Mouse (Mus musculus) MEL (cell line): ENCODE results near the gene Il11ra1. TPM values are rescaled to one million over a fixed set of nuclear protein-coding genes. Genes with fewer than 3 reads are reported as not detected.

Experiments
- DNase-seq: peaks from one replicate; pipeline ENCODE4 v3.0.0; 2011; ENCODE audit warnings: low read depth, low spot score
- H3K27ac ChIP-seq: 2 replicates; pipeline ENCODE4 v1.5.1; 2012; ENCODE audit warnings: low read depth, mild to moderate bottlenecking, control low read depth, low read length, moderate library complexity; ENCODE audit not compliant: control insufficient read depth
- H3K27me3 ChIP-seq, 2 experiments: fragments of 150-350 bp in 1 of 2; sonication (generic) in 1 of 2; 2 replicates each; pipeline ENCODE4 v1.6.1; 2012; ENCODE audit warnings: low read length in 2 of 2, mild to moderate bottlenecking in 2 of 2, improper control_type of control experiment in 1 of 2, moderate library complexity in 1 of 2; ENCODE audit not compliant: insufficient read depth in 2 of 2, control insufficient read depth in 1 of 2
- H3K36me3 ChIP-seq, 2 experiments: 2 replicates each; pipeline ENCODE4 v1.6.1; 2012 to 2014; ENCODE audit warnings: low read length in 2 of 2, improper control_type of control experiment in 1 of 2, inconsistent platforms in 1 of 2, mild to moderate bottlenecking in 1 of 2; ENCODE audit not compliant: insufficient read depth in 2 of 2, control insufficient read depth in 1 of 2
- H3K4me1 ChIP-seq, 2 experiments: fragments of 150-350 bp in 1 of 2; sonication (generic) in 1 of 2; 2 replicates each; pipeline ENCODE4 v1.6.1; 2012; ENCODE audit warnings: low read length in 2 of 2, improper control_type of control experiment in 1 of 2, mild to moderate bottlenecking in 1 of 2; ENCODE audit not compliant: insufficient read depth in 2 of 2, control insufficient read depth in 1 of 2
- H3K4me3 ChIP-seq, 2 experiments: fragments of 150-350 bp in 1 of 2; sonication (generic) in 1 of 2; 2 replicates each; pipeline ENCODE4 v1.5.1; 2012; ENCODE audit warnings: low read depth in 2 of 2, low read length in 2 of 2, mild to moderate bottlenecking in 2 of 2, moderate library complexity in 2 of 2, control low read depth in 1 of 2, improper control_type of control experiment in 1 of 2; ENCODE audit not compliant: control insufficient read depth in 1 of 2, insufficient read depth in 1 of 2
- H3K79me2 ChIP-seq: 2 replicates; pipeline ENCODE4 v1.6.1; 2012; ENCODE audit warnings: mild to moderate bottlenecking, low read length, moderate library complexity; ENCODE audit not compliant: control insufficient read depth, poor library complexity, insufficient read depth
- H3K9ac ChIP-seq: 2 replicates; pipeline ENCODE4 v1.6.1; 2012; ENCODE audit warnings: low read depth, mild to moderate bottlenecking, control low read depth, low read length, moderate library complexity; ENCODE audit not compliant: control insufficient read depth, poor library complexity, severe bottlenecking
- H3K9me3 ChIP-seq: fragments of 150-350 bp; sonication (generic); replicated peaks from 2 replicates; pipeline ENCODE4 v1.6.1; 2012; ENCODE audit warnings: mild to moderate bottlenecking, low read length, improper control_type of control experiment, moderate library complexity; ENCODE audit not compliant: insufficient read depth
- CTCF ChIP-seq, 3 experiments: IDR thresholded peaks in 2 of 3; conservative IDR thresholded peaks in 1 of 3; 2 replicates each; pipeline ENCODE4 v1.5.1; 2011 to 2012; ENCODE audit warnings: low read length in 3 of 3, low read depth in 2 of 3, mild to moderate bottlenecking in 2 of 3, improper control_type of control experiment in 1 of 3, inconsistent platforms in 1 of 3, mixed read lengths in 1 of 3, moderate library complexity in 1 of 3; ENCODE audit not compliant: control insufficient read depth in 1 of 3, insufficient read depth in 1 of 3, poor library complexity in 1 of 3, severe bottlenecking in 1 of 3
- ELF1 ChIP-seq: IDR thresholded peaks from 2 replicates; pipeline ENCODE4 v1.6.1; 2014; ENCODE audit warnings: low read depth, mild to moderate bottlenecking, inconsistent platforms, low read length, improper control_type of control experiment, moderate library complexity
- ETS1 ChIP-seq: IDR thresholded peaks from 2 replicates; pipeline ENCODE4 v1.6.1; 2012; ENCODE audit warnings: low read depth, mild to moderate bottlenecking, inconsistent platforms, low read length, improper control_type of control experiment, moderate library complexity
- GABPA ChIP-seq: IDR thresholded peaks from 2 replicates; pipeline ENCODE4 v1.6.1; 2012; ENCODE audit warnings: low read depth, mild to moderate bottlenecking, inconsistent platforms, low read length, improper control_type of control experiment, moderate library complexity
- GATA1 ChIP-seq: IDR thresholded peaks from 2 replicates; pipeline ENCODE4 v1.6.1; 2011; ENCODE audit warnings: low read depth, low read length, improper control_type of control experiment
- HCFC1 ChIP-seq: IDR thresholded peaks from 2 replicates; pipeline ENCODE4 v1.6.1; 2012; ENCODE audit warnings: low read depth, mild to moderate bottlenecking, inconsistent platforms, low read length, improper control_type of control experiment, moderate library complexity
- KAT2A ChIP-seq: conservative IDR thresholded peaks from 2 replicates; pipeline ENCODE4 v1.6.1; 2012; ENCODE audit warnings: low read depth, low read length, improper control_type of control experiment, inconsistent platforms
- MAX ChIP-seq: IDR thresholded peaks from 2 replicates; pipeline ENCODE4 v1.6.1; 2011; ENCODE audit warnings: low read length, improper control_type of control experiment
- MEF2A ChIP-seq: IDR thresholded peaks from 2 replicates; pipeline ENCODE4 v1.6.1; 2014; ENCODE audit warnings: low read depth, mild to moderate bottlenecking, inconsistent platforms, low read length, improper control_type of control experiment; ENCODE audit not compliant: poor library complexity, insufficient replicate concordance, severe bottlenecking; ENCODE audit errors: extremely low read depth
- MXI1 ChIP-seq: IDR thresholded peaks from 2 replicates; pipeline ENCODE4 v1.6.1; 2011; ENCODE audit warnings: mild to moderate bottlenecking, low read depth, low read length, improper control_type of control experiment
- NELFE ChIP-seq: IDR thresholded peaks from 2 replicates; pipeline ENCODE4 v1.6.1; 2011; ENCODE audit warnings: low read depth, low read length, improper control_type of control experiment
- NRF1 ChIP-seq: IDR thresholded peaks from 2 replicates; pipeline ENCODE4 v1.6.1; 2014; ENCODE audit warnings: low read depth, mild to moderate bottlenecking, inconsistent platforms, low read length, improper control_type of control experiment, moderate library complexity; ENCODE audit not compliant: poor library complexity, insufficient read depth, severe bottlenecking
- POLR2A ChIP-seq, 2 experiments: IDR thresholded peaks; 2 replicates each; pipeline ENCODE4 v1.6.1; 2011 to 2012; ENCODE audit warnings: low read length in 2 of 2, mild to moderate bottlenecking in 2 of 2, control low read depth in 1 of 2, improper control_type of control experiment in 1 of 2, low read depth in 1 of 2, moderate library complexity in 1 of 2; ENCODE audit not compliant: control insufficient read depth in 1 of 2, insufficient read depth in 1 of 2, poor library complexity in 1 of 2
- POLR2AphosphoS2 ChIP-seq: IDR thresholded peaks from 2 replicates; pipeline ENCODE4 v1.6.1; 2011; ENCODE audit warnings: low read length, improper control_type of control experiment
- SIN3A ChIP-seq: IDR thresholded peaks from 2 replicates; pipeline ENCODE4 v1.6.1; 2012; ENCODE audit warnings: low read length, improper control_type of control experiment, inconsistent platforms
- UBTF ChIP-seq: IDR thresholded peaks from 2 replicates; pipeline ENCODE4 v1.6.1; 2012; ENCODE audit warnings: low read depth, mild to moderate bottlenecking, inconsistent platforms, low read length, improper control_type of control experiment, moderate library complexity, borderline replicate concordance; ENCODE audit not compliant: insufficient read depth
- ZMIZ1 ChIP-seq: IDR thresholded peaks from 2 replicates; pipeline ENCODE4 v1.6.1; 2012; ENCODE audit warnings: low read depth, mild to moderate bottlenecking, inconsistent platforms, low read length, improper control_type of control experiment, moderate library complexity
- polyA plus RNA-seq, 2 experiments: library from polyadenylated mRNA; stranded (reverse) in 1 of 2; unstranded in 1 of 2; fragments of >175 nt in 1 of 2; fragments of >200 nt in 1 of 2; gene quantifications; 2 replicates each; pipeline versions ENCODE4 v1.2.1 to v1.2.4; 2012; ENCODE audit warnings: low replicate concordance in 2 of 2, low read depth in 1 of 2; ENCODE audit not compliant: insufficient read length in 2 of 2, insufficient read depth in 1 of 2, missing spikeins in 1 of 2
- total RNA-seq: library from RNA; depleted of rRNA; stranded (reverse); fragments of 300-350 nt; gene quantifications from 2 replicates; pipeline ENCODE4 v1.2.3, GENCODE M21; 2012

Il11ra1 gene
- total and polyA plus RNA-seq, 3 experiments: 44.4 to 66.7 TPM; not detected in 1

- peak; percentile 21; the same call in 1 of the 2 replicates for TF ChIP-seq KAT2A
- no peak; the same call in 1 of the 2 replicates for TF ChIP-seq GATA1
- peak in 1 of 3 experiments; percentile 27; a peak in 2 of 6 replicates for TF ChIP-seq CTCF (IDR thresholded peaks at IDR 0.05 in 2 of 3, conservative IDR thresholded peaks at IDR 0.05 in 1 of 3; ENCODE audit: control insufficient read depth in 1 of 3, insufficient read depth in 1 of 3, low read depth in 2 of 3, low read length in 3 of 3, poor library complexity in 1 of 3, severe bottlenecking in 1 of 3)
- peak; percentile 64 for TF ChIP-seq HCFC1
- TF ChIP-seq UBTF: 0 out of 2 replicates have a peak, but pooled peaks have one; percentile 45
- TF ChIP-seq ZMIZ1: peak; percentile 71
- peak; percentile 83; the same call in 1 of the 2 replicates for TF ChIP-seq SIN3A
- TF ChIP-seq MXI1: 0 out of 2 replicates have a peak, but pooled peaks have one; percentile 34
- no peak for TF ChIP-seq NRF1
- 0 out of 2 replicates have a peak, but pooled peaks have one; percentile 14 for TF ChIP-seq ETS1
- no peak for TF ChIP-seq MAX
- peak; percentile 53; the same call in 1 of the 2 replicates for TF ChIP-seq ELF1
- TF ChIP-seq POLR2AphosphoS2: peak; percentile 55; the same call in 1 of the 2 replicates
- TF ChIP-seq NELFE: peak; percentile 54
- peak in 1 of 2 experiments; percentile 60; a peak in 2 of 4 replicates for TF ChIP-seq POLR2A (IDR thresholded peaks at IDR 0.05; ENCODE audit: control insufficient read depth in 1 of 2, insufficient read depth in 1 of 2, low read depth in 1 of 2, low read length in 2 of 2, poor library complexity in 1 of 2)
- 0 out of 2 replicates have a peak, but pooled peaks have one; percentile 33 for TF ChIP-seq GABPA
- H3K27me3 ChIP-seq: no peaks in the 10 kb centered on the region
- peaks cover 0 to 13% of the 10 kb centered on the region in 2 experiments; a peak in 2 of 4 replicates for H3K36me3 ChIP-seq
- peaks cover 6 to 19% of the 10 kb centered on the region in 2 experiments for H3K4me1 ChIP-seq
- H3K4me3 ChIP-seq: peak overlapping the region; percentile 54 to 87
- peak overlapping the region; percentile 64 for H3K9ac ChIP-seq
- peak; percentile 94 for DNase-seq
- peak overlapping the region; percentile 62 for H3K27ac ChIP-seq
- H3K79me2 ChIP-seq: peaks cover 1% of the 10 kb centered on the region; the same call in 1 of the 2 replicates
- H3K9me3 ChIP-seq: no peaks in the 10 kb centered on the region
Measured at GRCm38 (mm10) chr4:41760288-41760721, 60.5 kb downstream of the Il11ra1 start.

GRCm38 (mm10) chr4:41760911-41761310 is 61.1 kb downstream of the Il11ra1 start:
- H3K9me3 ChIP-seq: no peaks in the 10 kb centered on the region
- H3K27me3 ChIP-seq: no peaks in the 10 kb centered on the region
- TF ChIP-seq MEF2A (no peak), MXI1 (0 out of 2 replicates have a peak, but pooled peaks have one; percentile 10)
- peaks cover 6 to 19% of the 10 kb centered on the region in 2 experiments for H3K4me1 ChIP-seq
- peak; percentile 44 for DNase-seq
- no peaks in the 10 kb centered on the region; the same call in 1 of the 2 replicates for H3K79me2 ChIP-seq
- peak overlapping the region; percentile 64 for H3K9ac ChIP-seq
- H3K4me3 ChIP-seq: peak overlapping the region; percentile 54 to 87
- peaks cover 0 to 13% of the 10 kb centered on the region in 2 experiments; a peak in 2 of 4 replicates for H3K36me3 ChIP-seq
- peak overlapping the region; percentile 44 for H3K27ac ChIP-seq
